Mouse (Mus musculus) midbrain, embryonic 13.5 days (tissue): ENCODE results near the gene Gm9774. TPM values are rescaled to one million over a fixed set of nuclear protein-coding genes. Genes with fewer than 3 reads are reported as not detected.

Source experiments
- polyA plus RNA-seq: library from polyadenylated mRNA; unstranded; fragments of >200 nt; fragmentation: Nextera tagmentation; extraction: Ambion mirVana; gene quantifications from 2 replicates; pipeline ENCODE4 v1.2.1, GENCODE M21; 2015

Gene Gm9774
- polyA plus RNA-seq, 1 experiment from 2014 or later: 9.8 TPM

Other genes with a start within 250 kb of the Gm9774 start
- not detected in 2 replicates for gene Sprr2a1, start 213.6 kb downstream of the Gm9774 start, polyA plus RNA-seq
- not detected in 2 replicates for gene Sprr2a2, start 213.5 kb downstream of the Gm9774 start, polyA plus RNA-seq
- gene Sprr2a3, start 144.0 kb downstream of the Gm9774 start, polyA plus RNA-seq: not detected in 2 replicates
- not detected in 2 replicates for gene Sprr2b, start 112.8 kb downstream of the Gm9774 start, polyA plus RNA-seq
- not detected in 2 replicates for gene Sprr2d, start 90.3 kb downstream of the Gm9774 start, polyA plus RNA-seq
- not detected in 2 replicates for gene Sprr2e, start 77.3 kb downstream of the Gm9774 start, polyA plus RNA-seq
- gene Sprr2f, start 64.2 kb downstream of the Gm9774 start, polyA plus RNA-seq: not detected in 2 replicates
- not detected in 2 replicates for gene Sprr2h, start 43.7 kb downstream of the Gm9774 start, polyA plus RNA-seq
- gene Sprr2i, start 21.4 kb downstream of the Gm9774 start, polyA plus RNA-seq: not detected in 2 replicates
- not detected in 2 replicates for gene Sprr2j-ps, start 11.3 kb downstream of the Gm9774 start, polyA plus RNA-seq
- gene Sprr2k, start 3.2 kb upstream of the Gm9774 start, polyA plus RNA-seq: not detected in 2 replicates
- gene Sprr1b, start 9.4 kb upstream of the Gm9774 start, polyA plus RNA-seq: not detected in 2 replicates
- gene Sprr3, start 29.3 kb upstream of the Gm9774 start, polyA plus RNA-seq: not detected in 2 replicates
- not detected in 2 replicates for gene Sprr1a, start 56.5 kb upstream of the Gm9774 start, polyA plus RNA-seq
- gene Sprr4, start 71.1 kb upstream of the Gm9774 start, polyA plus RNA-seq: not detected in 2 replicates
- gene 2310046K23Rik, start 105.1 kb upstream of the Gm9774 start, polyA plus RNA-seq: not detected in 2 replicates
- not detected in 2 replicates for gene Ivl, start 144.3 kb upstream of the Gm9774 start, polyA plus RNA-seq
- gene Smcp, start 159.6 kb upstream of the Gm9774 start, polyA plus RNA-seq: not detected in 2 replicates
- not detected in 2 replicates for gene 2210017I01Rik, start 178.1 kb upstream of the Gm9774 start, polyA plus RNA-seq
- not detected in 2 replicates for gene Lce6a, start 192.2 kb upstream of the Gm9774 start, polyA plus RNA-seq
- not detected in 2 replicates for gene Lce1a1, start 218.9 kb upstream of the Gm9774 start, polyA plus RNA-seq
- not detected in 2 replicates for gene Lce1b, start 227.5 kb upstream of the Gm9774 start, polyA plus RNA-seq
- not detected in 2 replicates for gene Lce1a2, start 240.9 kb upstream of the Gm9774 start, polyA plus RNA-seq
- not detected in 2 replicates for gene Lce1c, start 249.8 kb upstream of the Gm9774 start, polyA plus RNA-seq